Mouse (Mus musculus) MEL (cell line): ENCODE data around the gene Rpp25. TPM values are rescaled to one million over a fixed set of nuclear protein-coding genes. Genes with fewer than 3 reads are reported as not detected.

Source experiments
- DNase-seq: peaks from one replicate; pipeline ENCODE4 v3.0.0; 2011; ENCODE audit warnings: low read depth, low spot score
- H3K27ac ChIP-seq: 2 replicates; pipeline ENCODE4 v1.5.1; 2012; ENCODE audit warnings: low read depth, mild to moderate bottlenecking, control low read depth, low read length, moderate library complexity; ENCODE audit not compliant: control insufficient read depth
- H3K27me3 ChIP-seq, 2 experiments: fragments of 150-350 bp in 1 of 2; sonication (generic) in 1 of 2; 2 replicates each; pipeline ENCODE4 v1.6.1; 2012; ENCODE audit warnings: low read length in 2 of 2, mild to moderate bottlenecking in 2 of 2, improper control_type of control experiment in 1 of 2, moderate library complexity in 1 of 2; ENCODE audit not compliant: insufficient read depth in 2 of 2, control insufficient read depth in 1 of 2
- H3K36me3 ChIP-seq, 2 experiments: 2 replicates each; pipeline ENCODE4 v1.6.1; 2012 to 2014; ENCODE audit warnings: low read length in 2 of 2, improper control_type of control experiment in 1 of 2, inconsistent platforms in 1 of 2, mild to moderate bottlenecking in 1 of 2; ENCODE audit not compliant: insufficient read depth in 2 of 2, control insufficient read depth in 1 of 2
- H3K4me1 ChIP-seq, 2 experiments: fragments of 150-350 bp in 1 of 2; sonication (generic) in 1 of 2; 2 replicates each; pipeline ENCODE4 v1.6.1; 2012; ENCODE audit warnings: low read length in 2 of 2, improper control_type of control experiment in 1 of 2, mild to moderate bottlenecking in 1 of 2; ENCODE audit not compliant: insufficient read depth in 2 of 2, control insufficient read depth in 1 of 2
- H3K4me3 ChIP-seq, 2 experiments: fragments of 150-350 bp in 1 of 2; sonication (generic) in 1 of 2; 2 replicates each; pipeline ENCODE4 v1.5.1; 2012; ENCODE audit warnings: low read depth in 2 of 2, low read length in 2 of 2, mild to moderate bottlenecking in 2 of 2, moderate library complexity in 2 of 2, control low read depth in 1 of 2, improper control_type of control experiment in 1 of 2; ENCODE audit not compliant: control insufficient read depth in 1 of 2, insufficient read depth in 1 of 2
- H3K79me2 ChIP-seq: 2 replicates; pipeline ENCODE4 v1.6.1; 2012; ENCODE audit warnings: mild to moderate bottlenecking, low read length, moderate library complexity; ENCODE audit not compliant: control insufficient read depth, poor library complexity, insufficient read depth
- H3K9ac ChIP-seq: 2 replicates; pipeline ENCODE4 v1.6.1; 2012; ENCODE audit warnings: low read depth, mild to moderate bottlenecking, control low read depth, low read length, moderate library complexity; ENCODE audit not compliant: control insufficient read depth, poor library complexity, severe bottlenecking
- H3K9me3 ChIP-seq: fragments of 150-350 bp; sonication (generic); replicated peaks from 2 replicates; pipeline ENCODE4 v1.6.1; 2012; ENCODE audit warnings: mild to moderate bottlenecking, low read length, improper control_type of control experiment, moderate library complexity; ENCODE audit not compliant: insufficient read depth
- BHLHE40 ChIP-seq: IDR thresholded peaks from 2 replicates; pipeline ENCODE4 v1.6.1; 2012; ENCODE audit warnings: low read depth, mild to moderate bottlenecking, inconsistent platforms, low read length, improper control_type of control experiment, borderline replicate concordance
- CHD2 ChIP-seq: IDR thresholded peaks from 2 replicates; pipeline ENCODE4 v1.6.1; 2011; ENCODE audit warnings: low read length, improper control_type of control experiment
- CTCF ChIP-seq, 3 experiments: IDR thresholded peaks in 2 of 3; conservative IDR thresholded peaks in 1 of 3; 2 replicates each; pipeline ENCODE4 v1.5.1; 2011 to 2012; ENCODE audit warnings: low read length in 3 of 3, low read depth in 2 of 3, mild to moderate bottlenecking in 2 of 3, improper control_type of control experiment in 1 of 3, inconsistent platforms in 1 of 3, mixed read lengths in 1 of 3, moderate library complexity in 1 of 3; ENCODE audit not compliant: control insufficient read depth in 1 of 3, insufficient read depth in 1 of 3, poor library complexity in 1 of 3, severe bottlenecking in 1 of 3
- E2F4 ChIP-seq: IDR thresholded peaks from 2 replicates; pipeline ENCODE4 v1.6.1; 2011; ENCODE audit warnings: low read depth, low read length, improper control_type of control experiment, borderline replicate concordance
- HCFC1 ChIP-seq: IDR thresholded peaks from 2 replicates; pipeline ENCODE4 v1.6.1; 2012; ENCODE audit warnings: low read depth, mild to moderate bottlenecking, inconsistent platforms, low read length, improper control_type of control experiment, moderate library complexity
- JUND ChIP-seq: IDR thresholded peaks from 2 replicates; pipeline ENCODE4 v1.6.1; 2011; ENCODE audit warnings: low read depth, mild to moderate bottlenecking, improper control_type of control experiment, low read length
- MAZ ChIP-seq: IDR thresholded peaks from 2 replicates; pipeline ENCODE4 v1.6.1; 2012; ENCODE audit warnings: low read depth, mild to moderate bottlenecking, inconsistent platforms, low read length, improper control_type of control experiment
- MYC ChIP-seq: IDR thresholded peaks from 2 replicates; pipeline ENCODE4 v1.6.1; 2011; ENCODE audit warnings: low read depth, mild to moderate bottlenecking, low read length, improper control_type of control experiment, moderate library complexity
- NRF1 ChIP-seq: IDR thresholded peaks from 2 replicates; pipeline ENCODE4 v1.6.1; 2014; ENCODE audit warnings: low read depth, mild to moderate bottlenecking, inconsistent platforms, low read length, improper control_type of control experiment, moderate library complexity; ENCODE audit not compliant: poor library complexity, insufficient read depth, severe bottlenecking
- POLR2A ChIP-seq, 2 experiments: IDR thresholded peaks; 2 replicates each; pipeline ENCODE4 v1.6.1; 2011 to 2012; ENCODE audit warnings: low read length in 2 of 2, mild to moderate bottlenecking in 2 of 2, control low read depth in 1 of 2, improper control_type of control experiment in 1 of 2, low read depth in 1 of 2, moderate library complexity in 1 of 2; ENCODE audit not compliant: control insufficient read depth in 1 of 2, insufficient read depth in 1 of 2, poor library complexity in 1 of 2
- POLR2AphosphoS2 ChIP-seq: IDR thresholded peaks from 2 replicates; pipeline ENCODE4 v1.6.1; 2011; ENCODE audit warnings: low read length, improper control_type of control experiment
- POLR2AphosphoS5 ChIP-seq: IDR thresholded peaks from 2 replicates; pipeline ENCODE4 v1.6.1; 2012; ENCODE audit warnings: low read depth, borderline replicate concordance, mild to moderate bottlenecking, inconsistent platforms, low read length, moderate library complexity, mixed read lengths
- RAD21 ChIP-seq: IDR thresholded peaks from 2 replicates; pipeline ENCODE4 v1.6.1; 2011; ENCODE audit warnings: mild to moderate bottlenecking, low read depth, low read length, improper control_type of control experiment
- RCOR1 ChIP-seq: IDR thresholded peaks from 2 replicates; pipeline ENCODE4 v1.6.1; 2012; ENCODE audit warnings: low read depth, mild to moderate bottlenecking, inconsistent platforms, low read length, improper control_type of control experiment
- SIN3A ChIP-seq: IDR thresholded peaks from 2 replicates; pipeline ENCODE4 v1.6.1; 2012; ENCODE audit warnings: low read length, improper control_type of control experiment, inconsistent platforms
- TBP ChIP-seq: IDR thresholded peaks from 2 replicates; pipeline ENCODE4 v1.8.0; 2011; ENCODE audit warnings: low read depth, low read length, improper control_type of control experiment
- TCF12 ChIP-seq: IDR thresholded peaks from 2 replicates; pipeline ENCODE4 v1.6.1; 2014; ENCODE audit warnings: low read depth, mild to moderate bottlenecking, inconsistent platforms, low read length, improper control_type of control experiment, moderate library complexity
- UBTF ChIP-seq: IDR thresholded peaks from 2 replicates; pipeline ENCODE4 v1.6.1; 2012; ENCODE audit warnings: low read depth, mild to moderate bottlenecking, inconsistent platforms, low read length, improper control_type of control experiment, moderate library complexity, borderline replicate concordance; ENCODE audit not compliant: insufficient read depth
- USF2 ChIP-seq, 2 experiments: IDR thresholded peaks; 2 replicates each; pipeline ENCODE4 v1.6.1; 2011 to 2012; ENCODE audit warnings: improper control_type of control experiment in 2 of 2, low read length in 2 of 2, borderline replicate concordance in 1 of 2, inconsistent platforms in 1 of 2, low read depth in 1 of 2, mild to moderate bottlenecking in 1 of 2; ENCODE audit not compliant: insufficient read depth in 1 of 2
- ZMIZ1 ChIP-seq: IDR thresholded peaks from 2 replicates; pipeline ENCODE4 v1.6.1; 2012; ENCODE audit warnings: low read depth, mild to moderate bottlenecking, inconsistent platforms, low read length, improper control_type of control experiment, moderate library complexity
- polyA plus RNA-seq, 2 experiments: library from polyadenylated mRNA; stranded (reverse) in 1 of 2; unstranded in 1 of 2; fragments of >175 nt in 1 of 2; fragments of >200 nt in 1 of 2; gene quantifications; 2 replicates each; pipeline versions ENCODE4 v1.2.1 to v1.2.4; 2012; ENCODE audit warnings: low replicate concordance in 2 of 2, low read depth in 1 of 2; ENCODE audit not compliant: insufficient read length in 2 of 2, insufficient read depth in 1 of 2, missing spikeins in 1 of 2
- total RNA-seq: library from RNA; depleted of rRNA; stranded (reverse); fragments of 300-350 nt; gene quantifications from 2 replicates; pipeline ENCODE4 v1.2.3, GENCODE M21; 2012

Rpp25 gene
- total and polyA plus RNA-seq, 3 experiments = 0.12 to 0.68 TPM; not detected in 1

GRCm38 (mm10) chr9:57487807-57488206 is 16.0 kb upstream of the Rpp25 start:
- H3K36me3 ChIP-seq = no peaks in the 10 kb centered on the region
- H3K27ac ChIP-seq = no peak overlapping the region
- no peaks in the 10 kb centered on the region for H3K27me3 ChIP-seq
- no peaks in the 10 kb centered on the region for H3K9me3 ChIP-seq
- TF ChIP-seq UBTF = no peak
- TF ChIP-seq HCFC1 = no peak
- TF ChIP-seq JUND = no peak
- TF ChIP-seq E2F4 = no peak
- TF ChIP-seq SIN3A = no peak
- TF ChIP-seq NRF1 = no peak
- TF ChIP-seq CHD2 = no peak
- TF ChIP-seq RAD21 = no peak
- TF ChIP-seq BHLHE40 = no peak
- TF ChIP-seq RCOR1 = no peak
- TF ChIP-seq TBP = no peak
- TF ChIP-seq MAZ = no peak
- no peak for TF ChIP-seq POLR2AphosphoS5
- TF ChIP-seq USF2 (IDR thresholded peaks at IDR 0.05; ENCODE audit: borderline replicate concordance in 1 of 2, insufficient read depth in 1 of 2, low read depth in 1 of 2, low read length in 2 of 2) = no peak
- TF ChIP-seq POLR2A (IDR thresholded peaks at IDR 0.05; ENCODE audit: control insufficient read depth in 1 of 2, insufficient read depth in 1 of 2, low read depth in 1 of 2, low read length in 2 of 2, poor library complexity in 1 of 2) = no peak
- TF ChIP-seq POLR2AphosphoS2 = no peak
- TF ChIP-seq, all 39 proteins: peak for 0
- H3K4me3 ChIP-seq = no peak overlapping the region
- no peak overlapping the region for H3K9ac ChIP-seq
- DNase-seq = no peak
- no peaks in the 10 kb centered on the region for H3K79me2 ChIP-seq
- H3K4me1 ChIP-seq = no peaks in the 10 kb centered on the region

GRCm38 (mm10) chr9:57493532-57493931 is 10.3 kb upstream of the Rpp25 start:
- Histone ChIP-seq H3K27me3 (peaks cover 0 to 7% of the 10 kb centered on the region in 2 experiments; a peak in 1 of 4 replicates), H3K4me1 (no peaks in the 10 kb centered on the region), H3K9me3 (no peaks in the 10 kb centered on the region), H3K79me2 (no peaks in the 10 kb centered on the region), H3K27ac (no peak overlapping the region), H3K9ac (no peak overlapping the region), H3K36me3 (no peaks in the 10 kb centered on the region), H3K4me3 (no peak overlapping the region)
- no peak for TF ChIP-seq RCOR1
- no peak for TF ChIP-seq E2F4
- TF ChIP-seq TCF12 = no peak
- TF ChIP-seq MYC = no peak
- TF ChIP-seq ZMIZ1 = no peak
- TF ChIP-seq CTCF (IDR thresholded peaks at IDR 0.05 in 2 of 3, conservative IDR thresholded peaks at IDR 0.05 in 1 of 3; ENCODE audit: control insufficient read depth in 1 of 3, insufficient read depth in 1 of 3, low read depth in 2 of 3, low read length in 3 of 3, poor library complexity in 1 of 3, severe bottlenecking in 1 of 3) = no peak
- DNase-seq = no peak
